Mouse (Mus musculus): Measurements from ENCODE around the gene Adora3. TPM values are rescaled to one million over a fixed set of nuclear protein-coding genes. Genes with fewer than 3 reads are reported as not detected.

Adora3 gene
- polyA plus RNA-seq, 1 experiment from 2014 or later: 0.23 TPM

DNA sequence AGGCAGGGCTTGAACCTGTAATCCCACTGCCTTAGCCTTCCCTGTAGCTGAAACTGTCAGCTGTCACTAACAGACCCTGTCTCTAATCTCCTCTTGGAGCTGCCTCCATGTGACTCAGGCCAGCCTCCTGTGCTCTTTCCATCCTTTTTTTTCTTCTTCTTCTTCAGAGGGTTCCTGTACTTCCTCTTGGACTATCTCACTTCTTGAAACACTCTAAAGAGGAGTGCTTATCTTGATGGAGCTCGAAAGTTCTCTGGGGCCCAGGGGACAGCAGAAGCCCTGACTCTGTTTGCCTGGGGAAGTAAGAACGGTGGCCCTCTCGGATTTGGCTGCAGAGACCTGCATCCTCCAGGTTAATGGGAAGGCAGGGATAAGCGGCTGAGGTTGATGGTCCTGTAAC is 33.6 kb downstream of the Adora3 start:
- Histone ChIP-seq H3K36me3 (ENCODE audit: control insufficient read depth, insufficient read depth, low read length) (no peaks in the 10 kb centered on the region), H3K4me2 (replicated peaks; ENCODE audit: low read depth, low read length) (no peak overlapping the region), H3K4me3 (ENCODE audit: low read depth, low read length) (no peak overlapping the region), H3K9me3 (ENCODE audit: control insufficient read depth, low read length) (no peaks in the 10 kb centered on the region), H3K27me3 (ENCODE audit: control insufficient read depth, insufficient read depth, low read length) (no peaks in the 10 kb centered on the region), H3K9ac (ENCODE audit: low read depth, low read length) (no peak overlapping the region), H3K4me1 (replicated peaks; ENCODE audit: control insufficient read depth, insufficient read depth, low read length) (no peaks in the 10 kb centered on the region), H3K27ac (ENCODE audit: low read depth, low read length) (no peak overlapping the region)
- WGBS: 83% methylated on average over 4 of the region's 4 CpGs
- DNase-seq (ENCODE audit: low spot score) (no peak), ATAC-seq (ENCODE audit: low FRiP score) (no peak)

DNA sequence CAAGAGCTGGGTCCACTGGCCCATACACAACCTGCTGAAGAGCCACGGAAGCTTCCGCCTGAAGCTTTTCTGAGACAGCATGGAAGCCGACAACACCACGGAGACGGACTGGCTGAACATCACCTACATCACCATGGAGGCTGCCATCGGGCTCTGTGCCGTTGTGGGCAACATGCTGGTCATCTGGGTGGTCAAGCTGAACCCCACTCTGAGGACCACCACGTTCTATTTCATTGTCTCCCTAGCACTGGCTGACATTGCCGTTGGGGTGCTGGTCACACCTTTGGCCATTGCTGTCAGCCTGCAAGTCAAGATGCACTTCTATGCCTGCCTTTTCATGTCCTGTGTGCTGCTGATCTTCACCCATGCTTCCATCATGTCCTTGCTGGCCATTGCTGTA is 34.1 kb downstream of the Adora3 start:
- H3K36me3 ChIP-seq (ENCODE audit: control insufficient read depth, insufficient read depth, low read length): no peaks in the 10 kb centered on the region
- H3K9me3 ChIP-seq (ENCODE audit: control insufficient read depth, low read length): no peaks in the 10 kb centered on the region
- ATAC-seq (ENCODE audit: low FRiP score): no peak
- no peak overlapping the region for H3K27ac ChIP-seq (ENCODE audit: low read depth, low read length)
- no peak overlapping the region for H3K4me2 ChIP-seq (replicated peaks; ENCODE audit: low read depth, low read length)
- WGBS: 90% methylated on average over 9 of the region's 9 CpGs
- no peak overlapping the region for H3K4me3 ChIP-seq (ENCODE audit: low read depth, low read length)
- H3K9ac ChIP-seq (ENCODE audit: low read depth, low read length): no peak overlapping the region
- no peaks in the 10 kb centered on the region for H3K4me1 ChIP-seq (replicated peaks; ENCODE audit: control insufficient read depth, insufficient read depth, low read length)
- H3K27me3 ChIP-seq (ENCODE audit: control insufficient read depth, insufficient read depth, low read length): no peaks in the 10 kb centered on the region
- DNase-seq (ENCODE audit: low spot score): no peak

DNA sequence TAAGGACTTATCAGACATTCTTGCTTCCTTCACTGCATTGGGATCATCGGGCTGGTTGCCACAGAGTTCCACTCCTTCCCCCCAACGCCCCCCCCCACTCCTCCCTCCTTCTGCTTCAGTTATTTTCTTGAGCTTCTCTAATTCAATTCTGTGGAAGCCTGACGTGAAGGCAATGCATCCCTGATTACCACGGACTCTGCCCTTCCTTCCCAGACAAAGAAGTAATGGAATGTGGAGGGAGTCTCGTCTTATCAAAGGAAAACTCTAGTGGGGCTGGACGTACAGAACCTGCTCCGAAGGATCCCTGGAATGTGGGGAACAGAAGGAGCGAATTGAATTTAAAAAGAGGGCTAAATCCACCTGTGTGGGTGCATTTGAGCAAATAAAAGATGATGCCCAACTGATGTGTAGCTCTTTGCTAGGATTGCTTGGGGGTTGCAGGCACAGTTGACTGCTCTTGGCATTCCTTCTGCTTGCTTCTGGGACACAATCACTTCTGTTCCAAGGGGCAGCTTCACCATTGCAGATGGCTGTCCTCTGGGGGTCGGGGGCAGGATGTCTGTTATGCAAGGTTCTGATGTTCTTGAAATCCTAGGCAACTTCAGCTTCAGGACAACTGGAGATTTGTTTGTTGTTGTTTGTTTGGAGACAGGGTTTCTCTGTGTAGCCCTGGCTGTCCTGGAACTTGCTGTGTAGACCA is 37.4 kb downstream of the Adora3 start:
- H3K4me2 ChIP-seq (replicated peaks; ENCODE audit: low read depth, low read length): no peak overlapping the region
- H3K36me3 ChIP-seq (ENCODE audit: control insufficient read depth, insufficient read depth, low read length): no peaks in the 10 kb centered on the region
- H3K27me3 ChIP-seq (ENCODE audit: control insufficient read depth, insufficient read depth, low read length): no peaks in the 10 kb centered on the region
- 53% methylated on average over 9 of the region's 9 CpGs for WGBS
- no peaks in the 10 kb centered on the region for H3K4me1 ChIP-seq (replicated peaks; ENCODE audit: control insufficient read depth, insufficient read depth, low read length)
- no peak overlapping the region for H3K9ac ChIP-seq (ENCODE audit: low read depth, low read length)
- DNase-seq (ENCODE audit: low spot score): no peak
- H3K4me3 ChIP-seq (ENCODE audit: low read depth, low read length): no peak overlapping the region
- no peaks in the 10 kb centered on the region for H3K9me3 ChIP-seq (ENCODE audit: control insufficient read depth, low read length)
- ATAC-seq (ENCODE audit: low FRiP score): no peak
- H3K27ac ChIP-seq (ENCODE audit: low read depth, low read length): no peak overlapping the region

DNA sequence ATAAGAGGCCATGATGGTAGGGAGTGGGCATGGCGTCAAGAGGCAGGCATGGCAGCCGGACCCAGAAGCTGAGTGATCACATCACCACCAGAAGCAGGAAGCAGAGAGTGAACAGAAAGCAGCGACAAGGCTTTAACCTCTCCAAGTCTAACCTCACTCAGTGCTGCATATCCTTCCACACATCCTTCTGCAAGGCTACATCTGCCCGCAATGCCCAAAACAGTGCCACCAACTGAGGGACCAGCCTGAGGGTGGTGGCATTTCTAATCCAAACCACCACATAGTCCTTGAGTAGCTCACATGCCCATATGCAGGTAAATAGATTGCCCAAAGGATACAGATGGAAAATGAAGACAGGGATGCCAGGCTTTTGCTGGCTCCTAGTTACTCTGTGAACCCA is 38.3 kb downstream of the Adora3 start:
- H3K9ac ChIP-seq (ENCODE audit: low read depth, low read length): no peak overlapping the region
- no peaks in the 10 kb centered on the region for H3K4me1 ChIP-seq (replicated peaks; ENCODE audit: control insufficient read depth, insufficient read depth, low read length)
- 98% methylated on average over 4 of the region's 4 CpGs for WGBS
- no peak overlapping the region for H3K4me2 ChIP-seq (replicated peaks; ENCODE audit: low read depth, low read length)
- DNase-seq (ENCODE audit: low spot score): no peak
- ATAC-seq (ENCODE audit: low FRiP score): no peak
- H3K27me3 ChIP-seq (ENCODE audit: control insufficient read depth, insufficient read depth, low read length): no peaks in the 10 kb centered on the region
- H3K27ac ChIP-seq (ENCODE audit: low read depth, low read length): no peak overlapping the region
- H3K36me3 ChIP-seq (ENCODE audit: control insufficient read depth, insufficient read depth, low read length): no peaks in the 10 kb centered on the region
- no peak overlapping the region for H3K4me3 ChIP-seq (ENCODE audit: low read depth, low read length)
- H3K9me3 ChIP-seq (ENCODE audit: control insufficient read depth, low read length): no peaks in the 10 kb centered on the region

DNA sequence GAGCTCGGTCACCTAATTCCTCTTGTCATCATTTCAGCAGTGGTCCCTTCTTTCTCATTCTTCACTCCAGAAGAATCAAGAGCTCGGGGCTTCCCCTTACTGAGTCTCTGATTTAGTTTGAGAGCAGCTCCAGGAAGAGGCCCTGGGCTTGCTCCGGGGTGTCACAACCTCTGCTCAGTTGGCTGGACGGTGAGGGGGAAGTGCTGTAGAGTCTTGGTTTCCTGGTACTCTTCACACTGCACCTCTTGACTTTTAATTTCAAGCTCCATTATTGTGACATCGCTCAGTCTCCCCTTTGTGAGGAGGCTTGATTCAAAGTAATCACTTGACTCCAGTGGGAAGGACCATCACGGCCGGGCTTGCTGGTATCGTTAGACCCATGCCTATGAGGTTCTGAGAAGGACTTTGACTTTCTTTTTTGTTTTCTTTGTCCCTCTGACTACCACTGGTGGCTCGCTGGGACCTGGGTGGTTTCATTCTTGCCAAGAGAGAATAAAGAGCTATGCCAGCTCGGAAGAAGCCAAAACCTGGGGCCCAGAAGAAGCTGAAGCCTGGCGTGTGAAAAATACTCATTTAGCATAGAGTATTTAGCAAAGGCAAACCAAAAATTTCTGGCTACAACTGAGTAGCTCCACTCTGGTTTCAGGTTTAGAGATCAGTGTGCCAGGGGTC is 40.0 kb downstream of the Adora3 start:
- ATAC-seq (ENCODE audit: low FRiP score): no peak
- Histone ChIP-seq H3K9me3 (ENCODE audit: control insufficient read depth, low read length) (no peaks in the 10 kb centered on the region), H3K36me3 (ENCODE audit: control insufficient read depth, insufficient read depth, low read length) (no peaks in the 10 kb centered on the region), H3K4me1 (replicated peaks; ENCODE audit: control insufficient read depth, insufficient read depth, low read length) (no peaks in the 10 kb centered on the region), H3K4me2 (replicated peaks; ENCODE audit: low read depth, low read length) (no peak overlapping the region), H3K27me3 (ENCODE audit: control insufficient read depth, insufficient read depth, low read length) (no peaks in the 10 kb centered on the region), H3K27ac (ENCODE audit: low read depth, low read length) (no peak overlapping the region), H3K4me3 (ENCODE audit: low read depth, low read length) (no peak overlapping the region), H3K9ac (ENCODE audit: low read depth, low read length) (no peak overlapping the region)
- 86% methylated on average over 11 of the region's 11 CpGs for WGBS
- DNase-seq (ENCODE audit: low spot score): no peak

DNA sequence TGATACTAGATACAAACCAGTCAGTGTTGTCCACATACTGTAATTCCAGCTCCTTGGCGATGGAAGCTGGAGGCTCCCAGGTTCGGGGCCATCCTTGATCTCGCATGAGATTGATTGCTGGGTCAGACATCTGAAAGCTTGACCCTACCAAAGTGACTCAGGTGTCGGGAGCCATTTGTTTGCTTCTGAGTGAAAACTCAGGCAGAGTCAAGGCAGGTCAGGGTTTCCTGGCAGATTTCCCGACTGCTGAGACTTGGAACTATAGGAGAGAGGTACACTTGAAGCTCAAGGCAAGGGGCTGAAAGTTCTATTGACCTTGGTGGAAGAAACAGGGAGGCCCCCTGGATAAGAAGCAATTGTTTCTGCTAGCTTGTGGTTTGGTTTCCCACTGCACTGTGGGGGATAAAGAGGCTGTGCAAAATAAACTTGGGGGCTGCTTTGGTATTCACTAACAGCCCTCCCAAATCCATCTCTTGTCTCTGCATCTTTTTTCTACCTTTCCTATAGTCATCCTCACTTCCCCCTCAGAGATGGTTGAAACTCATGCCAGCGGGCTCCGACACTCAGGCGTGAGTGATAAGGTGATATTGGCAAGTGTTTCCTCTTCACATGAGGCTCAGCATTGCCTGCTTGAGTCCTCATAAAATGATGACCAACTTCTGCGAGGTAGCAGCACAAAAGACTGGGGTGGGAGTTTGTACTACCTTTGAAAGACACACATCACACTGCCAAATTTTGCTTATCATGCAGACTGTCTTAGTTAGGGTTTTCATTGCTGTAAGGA is 41.6 kb downstream of the Adora3 start:
- no peaks in the 10 kb centered on the region for H3K4me1 ChIP-seq (replicated peaks; ENCODE audit: control insufficient read depth, insufficient read depth, low read length)
- no peaks in the 10 kb centered on the region for H3K27me3 ChIP-seq (ENCODE audit: control insufficient read depth, insufficient read depth, low read length)
- no peak overlapping the region for H3K27ac ChIP-seq (ENCODE audit: low read depth, low read length)
- DNase-seq (ENCODE audit: low spot score) (no peak), ATAC-seq (ENCODE audit: low FRiP score) (no peak)
- H3K36me3 ChIP-seq (ENCODE audit: control insufficient read depth, insufficient read depth, low read length): no peaks in the 10 kb centered on the region
- no peak overlapping the region for H3K4me2 ChIP-seq (replicated peaks; ENCODE audit: low read depth, low read length)
- 83% methylated on average over 9 of the region's 9 CpGs for WGBS
- no peaks in the 10 kb centered on the region for H3K9me3 ChIP-seq (ENCODE audit: control insufficient read depth, low read length)
- H3K4me3 ChIP-seq (ENCODE audit: low read depth, low read length): no peak overlapping the region
- no peak overlapping the region for H3K9ac ChIP-seq (ENCODE audit: low read depth, low read length)

DNA sequence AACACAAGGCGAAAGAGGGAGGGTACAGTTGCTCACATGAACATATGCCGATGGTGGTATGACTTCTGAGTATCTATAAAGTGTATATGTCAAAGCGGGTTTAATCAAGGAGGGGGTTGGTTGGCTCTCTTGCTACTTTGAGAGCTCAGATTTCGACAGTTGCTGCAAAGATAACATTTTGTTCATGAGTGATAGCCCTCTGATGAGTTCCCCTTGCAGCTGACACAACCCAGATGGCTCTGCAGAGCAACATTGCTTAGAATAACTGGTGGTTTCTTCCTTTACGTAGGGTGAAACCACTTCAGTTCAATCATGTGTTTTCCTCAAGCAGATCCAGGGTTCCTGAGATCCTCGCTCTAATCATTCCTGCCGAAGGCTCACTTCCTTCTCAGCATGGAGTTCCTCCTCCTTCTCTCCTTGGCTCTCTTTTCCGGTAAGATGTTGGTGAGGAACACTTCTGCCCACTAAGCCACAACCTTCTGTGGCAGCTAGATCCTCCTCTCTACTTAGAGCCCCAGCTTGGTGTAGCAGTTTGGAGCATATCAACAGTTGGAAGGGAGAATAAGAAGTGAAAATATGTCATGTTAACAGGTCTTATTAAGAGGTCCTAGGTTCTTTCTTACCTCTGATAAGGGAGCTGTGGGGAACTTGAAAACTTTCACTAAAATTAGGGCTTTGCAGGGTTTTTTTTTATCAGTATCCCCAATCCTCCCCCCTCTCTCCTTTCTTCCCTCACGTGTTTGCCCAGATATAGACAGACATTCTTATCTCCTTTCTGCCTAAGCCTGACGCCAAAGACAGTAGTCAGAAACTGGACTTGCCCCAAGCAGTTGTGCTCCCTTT is 43.4 kb downstream of the Adora3 start:
- Histone ChIP-seq H3K36me3 (ENCODE audit: control insufficient read depth, insufficient read depth, low read length) (no peaks in the 10 kb centered on the region), H3K4me2 (replicated peaks; ENCODE audit: low read depth, low read length) (no peak overlapping the region), H3K27ac (ENCODE audit: low read depth, low read length) (no peak overlapping the region), H3K4me1 (replicated peaks; ENCODE audit: control insufficient read depth, insufficient read depth, low read length) (no peaks in the 10 kb centered on the region), H3K9me3 (ENCODE audit: control insufficient read depth, low read length) (no peaks in the 10 kb centered on the region), H3K27me3 (ENCODE audit: control insufficient read depth, insufficient read depth, low read length) (no peaks in the 10 kb centered on the region), H3K9ac (ENCODE audit: low read depth, low read length) (no peak overlapping the region), H3K4me3 (ENCODE audit: low read depth, low read length) (no peak overlapping the region)
- DNase-seq (ENCODE audit: low spot score) (no peak), ATAC-seq (ENCODE audit: low FRiP score) (no peak)
- WGBS: 68% methylated on average over 10 of the region's 10 CpGs

DNA sequence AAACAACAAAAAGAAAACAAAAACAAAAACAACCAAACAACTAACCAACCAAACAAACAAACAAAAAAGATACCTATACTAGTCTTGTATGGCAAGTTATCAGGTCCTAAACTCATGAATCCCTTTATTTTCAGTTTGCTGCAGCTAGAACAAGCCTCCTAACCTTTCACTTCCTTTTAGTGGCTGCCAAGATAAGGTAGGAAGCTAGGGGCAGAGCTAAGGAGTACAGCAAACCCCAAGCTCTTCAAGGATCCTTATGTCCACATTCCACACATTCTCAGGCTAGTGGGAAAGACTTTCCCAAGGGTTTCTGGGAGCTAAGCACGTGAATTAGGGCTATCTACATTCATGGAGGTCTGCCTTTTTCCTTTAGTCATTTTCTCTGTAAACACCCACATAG is 44.6 kb downstream of the Adora3 start:
- no peaks in the 10 kb centered on the region for H3K27me3 ChIP-seq (ENCODE audit: control insufficient read depth, insufficient read depth, low read length)
- 33% methylated on average over 1 of the region's 1 CpGs for WGBS
- no peak for ATAC-seq (ENCODE audit: low FRiP score)
- no peak overlapping the region for H3K27ac ChIP-seq (ENCODE audit: low read depth, low read length)
- no peaks in the 10 kb centered on the region for H3K4me1 ChIP-seq (replicated peaks; ENCODE audit: control insufficient read depth, insufficient read depth, low read length)
- no peaks in the 10 kb centered on the region for H3K36me3 ChIP-seq (ENCODE audit: control insufficient read depth, insufficient read depth, low read length)
- H3K9me3 ChIP-seq (ENCODE audit: control insufficient read depth, low read length): no peaks in the 10 kb centered on the region
- H3K4me3 ChIP-seq (ENCODE audit: low read depth, low read length): no peak overlapping the region
- DNase-seq (ENCODE audit: low spot score): no peak
- no peak overlapping the region for H3K9ac ChIP-seq (ENCODE audit: low read depth, low read length)
- no peak overlapping the region for H3K4me2 ChIP-seq (replicated peaks; ENCODE audit: low read depth, low read length)

Measured in hindbrain, embryonic 11.5 days (tissue).